Mouse (Mus musculus): ENCODE results near the gene Nfib.

Nfib gene

GRCm38 (mm10) chr4:82466144-82466543 is 239.4 kb downstream of the Nfib start:
- ATAC-seq (ENCODE audit: low TSS enrichment): peak; percentile 83

GRCm38 (mm10) chr4:82464051-82464632 is 241.4 kb downstream of the Nfib start:
- ATAC-seq (ENCODE audit: low TSS enrichment): no peak

GRCm38 (mm10) chr4:82463189-82463715 is 242.3 kb downstream of the Nfib start:
- no peak for ATAC-seq (ENCODE audit: low TSS enrichment)

GRCm38 (mm10) chr4:82461676-82462075 is 243.9 kb downstream of the Nfib start:
- no peak for ATAC-seq (ENCODE audit: low TSS enrichment)

GRCm38 (mm10) chr4:82458895-82459294 is 246.7 kb downstream of the Nfib start:
- peak; percentile 38; the same call in 1 of the 2 replicates for ATAC-seq (ENCODE audit: low TSS enrichment)

GRCm38 (mm10) chr4:82456908-82457307 is 248.6 kb downstream of the Nfib start:
- no peak for ATAC-seq (ENCODE audit: low TSS enrichment)

- ATAC-seq (ENCODE audit: low TSS enrichment): no peak
Measured at GRCm38 (mm10) chr4:82456323-82456713, 249.2 kb downstream of the Nfib start.

GRCm38 (mm10) chr4:82455617-82456322 is 249.8 kb downstream of the Nfib start:
- ATAC-seq (ENCODE audit: low TSS enrichment): no peak

GRCm38 (mm10) chr4:82454989-82455388 is 250.6 kb downstream of the Nfib start:
- ATAC-seq (ENCODE audit: low TSS enrichment): no peak

GRCm38 (mm10) chr4:82453341-82453740 is 252.2 kb downstream of the Nfib start:
- no peak for ATAC-seq (ENCODE audit: low TSS enrichment)

GRCm38 (mm10) chr4:82452905-82453304 is 252.6 kb downstream of the Nfib start:
- ATAC-seq (ENCODE audit: low TSS enrichment): no peak

GRCm38 (mm10) chr4:82447061-82447671 is 258.4 kb downstream of the Nfib start:
- peak; percentile 24; the same call in 1 of the 2 replicates for ATAC-seq (ENCODE audit: low TSS enrichment)

- ATAC-seq (ENCODE audit: low TSS enrichment): no peak
Measured at GRCm38 (mm10) chr4:82444078-82444477, 261.5 kb downstream of the Nfib start.

- ATAC-seq (ENCODE audit: low TSS enrichment): no peak
Measured at GRCm38 (mm10) chr4:82443441-82443840, 262.1 kb downstream of the Nfib start.

- ATAC-seq (ENCODE audit: low TSS enrichment): peak; percentile 18
Measured at GRCm38 (mm10) chr4:82443003-82443402, 262.5 kb downstream of the Nfib start.

GRCm38 (mm10) chr4:82440606-82441005 is 264.9 kb downstream of the Nfib start:
- ATAC-seq (ENCODE audit: low TSS enrichment): no peak

GRCm38 (mm10) chr4:82439813-82440212 is 265.7 kb downstream of the Nfib start:
- no peak for ATAC-seq (ENCODE audit: low TSS enrichment)

GRCm38 (mm10) chr4:82438631-82439030 is 266.9 kb downstream of the Nfib start:
- ATAC-seq (ENCODE audit: low TSS enrichment): no peak

- peak; percentile 75 for ATAC-seq (ENCODE audit: low TSS enrichment)
Measured at GRCm38 (mm10) chr4:82437533-82438318, 267.8 kb downstream of the Nfib start.

GRCm38 (mm10) chr4:82436656-82437055 is 268.9 kb downstream of the Nfib start:
- ATAC-seq (ENCODE audit: low TSS enrichment): no peak

GRCm38 (mm10) chr4:82435716-82436115 is 269.8 kb downstream of the Nfib start:
- no peak for ATAC-seq (ENCODE audit: low TSS enrichment)

All from frontal cortex, adult (tissue).